Mouse (Mus musculus): Measurements from ENCODE around the gene Slc39a11.

Slc39a11 gene

DNA sequence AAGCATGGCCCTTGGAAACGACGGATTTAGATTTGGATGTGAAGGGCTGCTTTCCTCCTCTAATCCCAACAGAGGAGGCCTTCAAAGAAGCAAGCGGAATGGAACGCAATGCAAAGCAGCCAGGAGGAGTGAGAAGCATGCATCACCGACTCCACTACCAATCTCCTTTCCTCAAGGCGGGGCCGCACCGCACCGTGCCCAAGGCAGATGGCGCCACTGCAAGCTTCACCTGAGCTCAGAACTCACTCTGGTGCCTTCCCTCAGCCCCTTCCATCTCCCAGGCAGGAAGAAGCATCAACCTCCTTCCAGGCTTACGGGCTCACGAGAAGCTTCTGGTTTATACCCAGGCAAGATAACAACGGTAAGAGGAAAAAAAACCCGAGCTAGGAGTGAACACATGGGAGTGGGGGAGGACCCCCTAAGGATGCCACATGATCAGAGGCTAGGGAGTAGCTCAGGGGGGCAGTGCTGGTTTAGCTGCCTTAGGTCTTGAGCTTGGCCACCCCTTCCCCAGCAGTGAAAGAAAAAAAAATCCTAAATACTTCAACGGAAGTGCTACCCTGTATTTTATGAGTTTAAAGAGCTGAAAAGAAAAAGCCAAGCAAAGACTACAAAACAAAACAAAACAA lies 191.2 kb downstream of the Slc39a11 start:
- DNase-seq (ENCODE audit: low read depth): no peak

DNA sequence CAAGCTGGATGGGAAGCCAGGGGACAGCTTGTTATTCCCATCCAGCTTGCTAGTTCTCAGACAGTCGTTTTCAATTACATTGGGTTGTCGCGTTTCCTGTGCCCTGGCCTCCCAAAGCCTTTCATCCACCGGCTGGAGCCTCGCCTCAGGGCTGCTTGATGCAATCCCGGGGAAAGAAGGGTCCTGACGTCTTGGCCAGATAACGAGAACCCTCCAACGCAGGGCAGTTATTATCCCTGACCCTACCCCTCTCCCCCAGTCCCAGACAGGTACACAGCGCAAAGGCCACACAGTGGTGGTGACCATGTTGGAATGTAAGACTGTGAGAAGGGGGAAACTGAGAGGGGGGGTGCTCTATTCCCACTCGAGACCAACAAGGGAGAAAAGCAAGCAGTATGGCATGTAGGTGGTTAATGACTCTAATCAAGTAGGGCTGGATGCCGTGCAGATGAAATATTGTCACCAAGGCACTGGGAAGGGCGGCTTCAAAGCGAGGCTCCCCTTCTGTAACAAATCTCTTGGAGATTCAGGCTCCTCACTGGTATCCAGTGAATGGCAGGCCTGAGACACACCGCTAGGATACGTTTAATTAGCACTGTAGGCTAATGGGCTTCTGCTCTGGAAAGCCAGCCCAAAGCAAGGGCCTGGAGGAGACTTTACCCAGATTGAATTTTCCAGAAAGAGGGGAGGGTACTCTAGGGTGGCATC lies 196.9 kb downstream of the Slc39a11 start:
- no peak for DNase-seq (ENCODE audit: low read depth)

DNA sequence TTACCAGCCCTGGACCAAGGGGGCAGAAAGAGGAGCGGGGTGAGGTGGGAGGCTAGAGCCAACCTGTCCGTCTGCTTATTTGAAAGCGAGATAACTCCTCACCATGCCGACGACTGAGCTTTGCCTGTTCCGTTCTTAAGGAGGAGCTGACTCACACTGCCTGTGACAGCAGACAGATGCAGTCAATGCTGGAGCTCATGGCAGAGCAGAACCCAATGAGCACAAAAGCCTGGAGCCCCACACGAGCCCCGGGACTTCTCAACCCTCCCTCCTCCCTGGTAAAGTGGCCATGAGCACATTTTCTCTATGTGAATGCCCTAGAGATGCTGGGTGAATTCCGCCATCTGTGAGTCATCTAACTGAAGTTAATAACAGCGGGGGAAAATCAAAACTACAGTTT lies 198.6 kb downstream of the Slc39a11 start:
- DNase-seq (ENCODE audit: low read depth): no peak

DNA sequence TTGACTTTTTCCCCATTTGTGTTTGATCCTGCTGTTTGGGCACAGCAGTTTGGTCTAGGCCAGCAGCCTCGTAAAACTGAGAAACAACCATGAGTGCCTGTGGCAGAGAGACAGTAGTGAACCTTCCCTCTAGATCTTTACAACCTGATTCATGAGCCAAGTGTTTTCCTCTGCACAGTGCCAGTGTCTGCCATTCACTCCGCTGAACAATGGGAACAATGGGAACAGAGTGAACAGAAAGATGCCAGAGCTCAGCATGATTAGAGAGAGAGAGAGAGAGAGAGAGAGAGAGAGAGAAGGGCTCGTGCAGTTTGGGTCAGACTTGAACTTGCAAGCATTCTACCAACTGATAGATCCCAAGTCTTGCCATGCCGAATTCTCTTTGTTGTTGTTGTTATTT lies 199.2 kb downstream of the Slc39a11 start:
- no peak for DNase-seq (ENCODE audit: low read depth)

DNA sequence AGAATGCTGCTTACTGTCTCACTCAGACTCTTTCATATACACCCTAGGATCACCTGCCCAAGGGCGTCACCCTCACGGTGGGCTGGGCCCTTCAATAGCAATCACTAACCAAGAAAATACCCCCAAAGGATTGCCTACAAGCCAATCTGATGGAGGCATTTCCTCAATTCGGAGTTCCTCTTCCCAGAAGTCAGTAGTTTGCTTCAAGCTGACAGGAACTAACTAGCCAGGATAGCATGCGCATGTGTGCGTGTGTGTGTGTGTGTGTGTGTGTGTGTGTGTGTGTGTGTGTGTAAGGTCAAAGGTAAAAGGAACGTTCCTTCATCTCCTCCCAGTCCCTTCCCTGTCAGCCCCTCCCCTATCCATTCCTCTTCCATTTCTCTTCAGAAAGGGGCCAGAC lies 199.9 kb downstream of the Slc39a11 start:
- no peak for DNase-seq (ENCODE audit: low read depth)

DNA sequence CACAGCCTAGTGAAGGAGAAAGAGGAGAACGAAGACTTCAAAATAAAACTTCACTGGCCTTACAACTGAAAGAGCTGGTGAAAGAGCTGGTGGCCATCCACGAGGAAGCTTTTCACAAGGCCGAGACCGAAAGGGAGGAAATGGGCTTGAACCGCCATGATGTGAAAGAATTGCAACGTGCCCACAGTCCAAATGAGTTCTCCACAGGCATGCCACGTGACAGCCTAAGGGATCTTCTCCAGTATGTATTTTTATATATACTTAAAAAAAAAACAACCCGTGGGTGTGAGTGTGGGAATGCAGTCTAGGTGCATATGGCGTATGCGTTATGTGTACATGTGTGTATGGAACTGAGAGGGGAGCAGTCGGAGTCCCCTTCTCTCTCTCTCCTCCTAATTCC lies 207.8 kb downstream of the Slc39a11 start:
- DNase-seq (ENCODE audit: low read depth): no peak

DNA sequence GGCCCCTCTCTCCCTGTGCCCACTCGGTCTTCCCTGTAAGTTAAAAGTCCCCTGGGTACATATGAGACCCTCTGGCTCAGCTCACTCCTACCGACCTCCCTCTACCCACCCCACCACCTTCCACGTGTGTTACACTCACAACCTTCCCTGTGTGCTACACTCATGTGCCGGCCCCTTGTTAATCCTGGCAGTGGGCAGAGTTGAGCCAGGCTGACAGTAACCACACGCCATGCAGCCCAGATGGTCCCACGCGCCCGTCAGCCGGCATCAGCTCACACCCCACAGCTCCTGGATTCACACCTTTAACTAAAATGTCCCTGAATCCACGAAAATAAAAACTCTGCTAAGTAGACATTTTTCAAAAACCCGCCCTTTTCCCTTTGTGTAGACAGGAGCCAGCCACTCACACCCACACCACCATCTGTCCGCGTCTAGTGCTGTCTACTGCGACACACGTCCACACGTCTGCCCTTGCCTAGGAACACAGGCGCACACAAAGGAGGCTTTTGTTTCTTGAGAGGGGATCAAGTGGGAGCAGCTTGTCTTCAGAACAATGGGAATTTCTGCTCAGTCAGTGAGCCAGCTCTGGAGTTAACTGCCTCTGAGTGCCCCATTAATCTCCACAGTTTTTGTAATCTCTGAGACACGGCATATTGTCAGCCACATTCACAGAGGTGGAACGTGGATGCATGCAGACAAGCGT lies 210.4 kb downstream of the Slc39a11 start:
- no peak for DNase-seq (ENCODE audit: low read depth)

DNA sequence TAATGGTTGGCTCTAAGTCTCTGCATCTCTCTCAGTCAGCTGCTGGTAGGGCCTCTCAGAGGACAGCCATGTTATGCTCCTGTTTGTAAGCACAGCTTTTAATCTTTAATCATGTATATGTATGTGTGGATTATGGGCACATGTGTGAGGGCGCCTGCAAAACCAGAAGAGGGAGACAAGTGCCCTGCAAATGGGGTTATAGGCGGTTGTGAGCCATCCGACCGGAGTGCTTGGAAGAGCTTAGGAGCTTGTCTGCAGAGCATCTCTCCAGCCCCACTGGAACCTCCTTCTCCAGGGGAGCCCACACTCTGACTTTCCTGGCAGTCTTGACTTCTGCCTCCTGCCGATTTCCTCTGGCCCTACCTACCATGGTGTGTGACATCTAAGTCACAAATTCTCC lies 211.0 kb downstream of the Slc39a11 start:
- DNase-seq (ENCODE audit: low read depth): no peak

DNA sequence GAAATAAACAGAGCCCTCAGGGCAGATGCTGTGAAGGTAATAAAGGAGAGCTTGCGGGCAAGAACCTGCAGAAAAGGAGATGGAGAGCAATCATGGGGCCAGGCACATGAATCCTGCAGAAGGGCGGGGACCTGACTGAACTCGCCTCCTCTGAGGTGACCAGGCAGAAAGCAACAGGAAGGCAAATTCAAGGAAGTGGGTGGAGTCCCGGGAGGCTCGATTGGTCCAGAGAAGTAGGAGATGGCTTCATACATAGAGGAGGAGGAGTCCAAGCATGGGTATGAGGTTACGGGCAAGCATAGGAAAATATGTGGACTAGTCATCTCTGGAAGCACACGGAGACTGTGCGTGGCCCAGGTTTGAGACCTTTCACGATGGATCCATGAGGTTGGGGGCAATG lies 212.5 kb downstream of the Slc39a11 start:
- no peak for DNase-seq (ENCODE audit: low read depth)

DNA sequence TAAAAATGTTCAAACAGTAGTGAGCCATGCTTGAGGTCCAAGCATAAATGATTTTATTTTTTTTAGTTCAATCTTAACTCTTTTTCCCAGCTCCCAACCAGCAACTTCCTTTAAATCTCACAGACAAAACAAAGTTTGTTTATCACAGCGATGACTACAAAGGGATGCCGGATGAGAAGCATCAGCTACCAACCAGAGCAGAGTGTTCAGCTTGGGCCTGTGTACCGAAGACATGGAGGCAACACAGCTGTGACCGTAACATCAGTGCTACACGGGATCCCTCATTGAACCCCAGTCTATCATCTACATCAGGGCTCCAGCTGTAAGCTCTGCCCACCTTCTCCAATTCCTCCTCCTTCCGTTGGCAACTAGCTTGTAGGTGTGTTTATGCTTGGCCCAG lies 213.6 kb downstream of the Slc39a11 start:
- DNase-seq (ENCODE audit: low read depth): no peak

DNA sequence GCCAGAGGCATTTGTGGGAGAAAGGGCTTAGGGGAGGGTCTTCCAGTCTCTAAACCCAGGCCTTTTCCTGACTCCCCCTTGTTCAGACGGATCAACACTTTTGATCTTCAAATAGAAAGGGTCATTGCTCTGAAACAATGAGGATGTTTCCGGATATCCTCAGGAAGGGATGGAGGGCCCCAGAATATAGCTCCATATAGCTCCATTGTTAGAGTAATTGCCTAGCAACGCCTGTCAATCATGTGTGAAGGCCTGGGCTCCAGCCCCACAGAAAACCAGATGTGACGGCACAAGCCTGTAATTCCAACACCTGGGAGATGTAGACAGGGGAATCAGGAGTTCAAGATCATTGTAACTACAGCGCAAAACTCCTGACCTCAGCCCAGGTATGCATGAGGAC lies 214.2 kb downstream of the Slc39a11 start:
- DNase-seq (ENCODE audit: low read depth): no peak

DNA sequence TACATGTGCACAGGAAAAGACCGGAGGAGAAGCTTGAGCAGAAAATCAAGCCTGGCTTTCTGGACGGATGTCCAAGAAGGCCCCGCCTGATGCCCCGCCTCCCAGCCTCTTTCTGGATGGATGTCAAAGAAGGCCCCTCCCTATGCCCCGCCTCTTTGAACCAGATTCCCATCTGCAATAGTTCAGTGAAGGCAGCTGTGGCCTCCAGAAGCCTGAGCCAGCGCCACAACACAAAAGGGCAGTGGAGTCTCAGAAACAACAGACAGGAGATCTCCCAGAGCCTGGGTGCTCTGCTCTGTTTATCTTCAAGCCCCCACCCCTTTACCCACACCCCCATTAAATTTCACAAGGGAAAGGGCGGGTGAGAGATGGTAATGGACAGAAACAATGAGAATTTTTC lies 218.7 kb downstream of the Slc39a11 start:
- DNase-seq (ENCODE audit: low read depth): no peak

DNA sequence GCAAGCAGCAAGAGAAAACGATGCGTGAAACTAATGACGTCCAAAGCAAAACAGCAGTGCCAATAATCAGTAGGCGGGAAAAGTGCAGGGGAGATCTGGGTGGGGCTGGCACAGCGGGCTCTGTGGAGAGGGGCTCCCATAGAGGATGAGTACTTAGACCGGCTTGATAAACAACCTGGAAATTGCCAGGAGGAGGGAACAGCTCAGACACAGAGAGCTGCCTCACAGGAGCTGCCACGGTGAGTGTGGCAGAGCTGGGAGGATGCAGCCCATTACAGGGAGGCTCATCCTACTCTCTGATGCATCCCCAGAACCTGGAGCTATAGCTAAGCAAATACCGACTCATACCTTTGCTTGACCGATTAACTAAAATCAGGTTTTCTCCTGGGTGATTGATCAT lies 224.0 kb downstream of the Slc39a11 start:
- no peak for DNase-seq (ENCODE audit: low read depth)

DNA sequence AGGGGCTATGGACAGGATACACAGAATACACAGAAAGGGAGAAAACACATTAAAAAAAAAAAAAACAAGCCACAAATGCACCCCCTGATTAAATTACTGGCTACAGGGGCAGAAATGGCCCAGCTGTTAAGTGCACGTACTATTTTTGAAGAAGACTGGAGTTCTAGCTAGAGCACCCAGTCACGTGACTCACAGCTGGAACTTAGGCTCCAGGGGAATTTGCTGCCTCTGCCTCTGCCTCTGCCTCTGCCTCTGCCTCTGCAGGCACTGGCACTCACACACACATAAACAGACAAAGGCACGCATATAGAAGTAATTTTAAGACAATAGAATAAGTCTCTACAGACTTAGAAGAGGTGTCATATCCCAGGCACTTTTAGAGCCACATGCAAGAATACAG lies 224.4 kb downstream of the Slc39a11 start:
- no peak for DNase-seq (ENCODE audit: low read depth)

DNA sequence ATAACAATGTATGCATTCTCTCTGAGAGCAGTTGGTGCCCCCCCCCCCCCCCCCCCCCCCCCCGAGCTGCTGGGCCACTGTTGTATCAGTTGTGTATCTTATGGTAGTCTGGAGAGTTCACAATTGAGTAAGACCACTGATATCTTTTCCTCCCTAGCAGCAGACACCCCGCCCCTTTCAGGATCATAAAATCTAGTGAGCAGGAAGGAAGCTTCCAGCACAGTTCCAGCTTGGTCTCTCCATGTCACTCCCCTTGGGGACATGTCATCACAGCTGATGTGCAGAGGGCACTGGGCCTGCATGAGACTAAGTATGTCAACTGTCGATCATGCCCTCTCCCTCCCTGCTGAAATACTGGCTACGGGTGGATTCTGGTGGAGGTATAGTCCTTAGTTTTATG lies 225.1 kb downstream of the Slc39a11 start:
- DNase-seq (ENCODE audit: low read depth): no peak

DNA sequence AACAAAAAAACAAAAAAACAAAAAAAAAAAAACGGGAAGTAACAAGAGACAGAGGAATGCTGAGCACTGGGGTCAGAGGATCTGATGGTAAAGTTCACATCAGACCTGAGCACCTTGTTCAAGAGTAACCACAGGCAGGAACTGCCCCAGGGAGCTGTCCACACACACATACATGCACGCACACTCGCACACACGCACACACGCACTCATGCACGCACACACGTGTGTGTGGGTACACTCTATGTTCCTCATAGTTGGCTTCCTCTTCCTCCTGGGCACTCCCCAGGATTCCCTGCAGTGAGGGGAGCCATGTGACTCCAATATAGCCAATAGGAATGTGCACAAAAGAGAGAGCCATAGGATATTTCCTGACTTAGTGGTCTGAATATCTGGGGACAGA lies 227.3 kb downstream of the Slc39a11 start:
- DNase-seq (ENCODE audit: low read depth): no peak

DNA sequence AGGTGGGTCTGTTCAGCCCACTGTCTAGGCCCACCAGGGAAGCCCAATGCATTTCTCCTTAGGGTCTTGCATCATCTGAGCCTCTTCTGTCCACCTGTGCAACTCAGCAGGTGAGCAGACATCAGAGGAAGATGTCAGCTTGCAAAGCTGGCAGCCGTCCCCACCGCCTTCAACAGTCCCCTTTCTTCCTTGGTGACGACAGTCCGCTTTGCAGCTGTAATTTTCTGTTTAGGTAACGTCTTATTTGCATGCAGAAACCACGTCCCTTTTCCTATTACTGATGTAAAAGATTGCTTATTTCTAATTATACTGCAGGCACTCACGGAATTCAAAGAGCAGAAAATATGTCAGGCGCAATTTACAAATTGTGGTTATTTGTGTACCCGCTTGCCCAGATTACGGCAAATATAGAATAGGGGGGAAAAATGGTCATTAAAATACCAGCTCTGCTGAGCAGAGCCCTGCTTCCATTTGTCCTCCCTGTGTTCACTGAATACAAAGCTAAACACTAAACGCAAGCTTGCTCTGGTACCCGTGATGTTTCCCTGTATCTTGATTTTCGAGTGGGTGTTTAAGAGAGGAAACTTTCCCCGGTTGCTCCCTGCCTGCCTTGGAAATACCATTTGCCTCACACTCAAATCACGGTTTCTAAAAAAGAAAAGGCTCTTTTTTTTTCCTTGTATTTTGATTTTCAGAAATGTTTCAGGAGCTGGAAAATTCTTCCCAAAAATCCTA lies 230.8 kb downstream of the Slc39a11 start:
- no peak for DNase-seq (ENCODE audit: low read depth)

DNA sequence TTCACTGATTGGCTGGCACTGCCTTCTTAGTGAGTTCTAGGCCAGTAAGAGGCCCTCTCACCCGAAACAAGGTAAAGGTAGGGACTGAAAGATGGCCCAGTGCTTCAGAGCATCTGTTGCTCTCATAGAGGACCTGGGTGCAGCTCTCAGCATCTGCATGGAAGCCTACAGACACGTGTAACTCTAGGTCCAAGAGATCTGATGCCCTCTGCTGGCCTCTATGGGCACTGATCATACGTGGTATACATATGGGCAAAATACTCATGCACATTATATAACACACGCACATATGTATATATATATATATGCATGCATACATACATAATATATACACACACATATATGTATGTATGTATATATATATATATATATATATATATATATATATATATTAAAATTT lies 231.9 kb downstream of the Slc39a11 start:
- no peak for DNase-seq (ENCODE audit: low read depth)

DNA sequence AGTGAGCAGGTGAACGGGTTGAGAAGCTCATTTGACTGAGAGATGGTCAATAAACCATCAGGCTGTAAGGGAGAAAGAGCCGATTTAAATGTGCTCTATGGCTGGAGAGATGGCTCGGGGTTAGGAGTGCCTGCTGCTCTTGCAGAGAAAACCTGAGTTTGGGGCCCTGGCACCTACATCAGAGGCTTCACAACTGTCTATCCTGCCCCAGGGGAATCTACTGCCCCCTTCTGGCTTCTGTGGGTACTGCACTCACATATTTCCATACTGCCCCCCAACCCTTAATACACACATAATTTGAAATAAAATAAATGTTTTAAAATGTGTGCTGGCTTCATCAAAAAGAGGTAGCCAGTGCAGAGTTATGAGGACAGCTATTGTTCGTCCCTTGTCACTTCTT lies 237.3 kb downstream of the Slc39a11 start:
- DNase-seq (ENCODE audit: low read depth): no peak

DNA sequence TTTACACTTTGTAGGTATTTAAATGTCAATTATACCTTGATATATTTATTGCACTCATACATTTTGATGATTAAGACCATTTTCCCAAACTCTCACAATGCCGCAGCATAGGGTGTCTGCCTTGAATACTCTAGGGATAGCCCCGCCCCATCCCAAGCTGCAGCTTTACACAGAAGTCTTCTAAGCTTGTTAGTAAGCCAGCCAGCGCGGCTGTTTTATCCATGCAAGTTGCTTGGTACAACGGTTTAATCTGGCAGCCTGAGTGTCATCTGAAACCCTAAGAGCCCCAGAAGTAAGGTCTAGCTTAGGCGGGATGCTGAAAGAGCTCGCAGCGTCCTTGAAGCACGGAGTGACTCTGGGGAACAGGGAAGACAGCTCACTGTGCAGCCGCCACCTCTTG lies 238.1 kb downstream of the Slc39a11 start:
- no peak for DNase-seq (ENCODE audit: low read depth)

DNA sequence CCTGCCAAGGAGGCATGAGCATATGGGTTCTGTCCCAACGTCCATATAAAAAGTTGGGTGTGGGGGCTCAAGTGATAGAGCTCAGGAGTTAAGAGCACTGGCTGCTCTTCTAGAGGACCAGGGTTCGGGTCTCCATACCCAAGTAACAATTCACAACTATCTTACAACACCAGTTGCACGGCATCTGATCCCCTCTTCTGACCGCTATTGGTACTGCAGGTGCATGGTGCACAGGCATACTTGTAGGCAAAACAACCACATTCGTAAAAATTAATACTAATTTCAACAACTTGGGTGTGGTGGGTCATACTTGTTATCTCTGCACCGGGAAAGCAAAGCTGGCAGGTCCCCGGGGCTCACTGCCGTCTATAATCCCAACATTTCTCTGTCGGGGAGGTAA lies 240.8 kb downstream of the Slc39a11 start:
- no peak for DNase-seq (ENCODE audit: low read depth)

DNA sequence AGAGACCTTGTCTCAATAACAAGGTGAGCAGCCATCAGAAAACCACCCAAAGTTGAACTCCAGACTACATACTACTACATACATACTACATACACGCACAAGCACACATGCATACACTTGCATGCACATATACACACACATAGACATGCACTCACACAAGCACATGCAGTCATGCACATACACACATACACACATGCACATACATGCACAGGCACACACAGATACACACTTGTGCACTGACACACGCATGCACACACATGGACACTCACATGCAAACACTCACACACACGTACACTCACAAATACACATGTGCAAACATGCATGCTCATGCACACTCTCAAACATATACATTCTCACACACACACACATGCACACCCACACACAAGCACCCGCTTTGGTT lies 242.4 kb downstream of the Slc39a11 start:
- no peak for DNase-seq (ENCODE audit: low read depth)

DNA sequence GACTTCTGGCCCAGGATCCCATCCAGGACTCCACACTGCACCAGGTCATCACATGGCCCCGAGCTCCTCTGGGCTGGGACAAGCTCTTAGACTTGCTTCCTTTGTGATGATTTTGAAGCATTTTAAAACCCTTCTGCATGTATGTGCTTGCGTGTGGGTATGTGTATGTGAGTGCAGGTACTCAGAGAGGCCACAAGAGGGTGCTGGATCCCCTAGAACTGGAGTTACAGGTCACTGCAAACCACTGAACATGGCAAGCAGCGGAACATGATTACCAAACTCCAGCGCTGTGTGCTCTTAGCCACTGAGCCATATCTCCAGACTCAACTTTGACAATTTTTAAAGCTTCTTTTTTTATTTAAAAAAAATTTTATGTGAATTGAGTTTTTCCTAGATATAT lies 249.0 kb downstream of the Slc39a11 start:
- no peak for DNase-seq (ENCODE audit: low read depth)
